Mouse (Mus musculus): ENCODE measurements around the gene Rnf6.

- no peak for TF ChIP-seq CTCF (conservative IDR thresholded peaks at IDR 0.05; ENCODE audit: insufficient read depth, insufficient read length, low read depth, low read length)
- TF ChIP-seq POLR2A (IDR thresholded peaks at IDR 0.05; ENCODE audit: low read depth, low read length): no peak
These were observed 29.2 kb upstream of the Rnf6 start for GRCm38 (mm10) chr5:146250369-146251075.
